Mouse (Mus musculus) cerebellum, postnatal 25 days (tissue): ENCODE measurements at regions not wholly inside any gene's neighbourhood (a gene's known extent, or its start where the extent isn't known, plus 50 kb on each side); places are given as distances from the start of the nearest gene placed in this dataset.
"Not testable (repeated sequence)": the region's sequence is repeated elsewhere in the genome, so short reads cannot be mapped to it uniquely, and the experiment has no call there.

ENCODE experiments used
- DNase-seq, 2 experiments: peaks; one replicate each; pipeline ENCODE4 v3.0.0; 2021; ENCODE audit warnings: mixed read lengths in 2 of 2

GRCm38 (mm10) chr16:42515929-42516328, 175.5 kb upstream of the Gap43 start:
- no peak for DNase-seq

- DNase-seq, result no peak
Observed at GRCm38 (mm10) chr16:42505107-42505506, 164.7 kb upstream of the Gap43 start.

- no peak for DNase-seq
Observed at GRCm38 (mm10) chr16:42501713-42502112, 161.3 kb upstream of the Gap43 start.

GRCm38 (mm10) chr16:42501109-42501508, 160.7 kb upstream of the Gap43 start:
- DNase-seq, result not testable (repeated sequence)

- no peak for DNase-seq
Observed at GRCm38 (mm10) chr16:42499514-42499913, 159.1 kb upstream of the Gap43 start.

- DNase-seq, result no peak
Observed at GRCm38 (mm10) chr16:42498368-42498767, 157.9 kb upstream of the Gap43 start.

GRCm38 (mm10) chr16:42493596-42493995, 153.1 kb upstream of the Gap43 start:
- no peak for DNase-seq

- DNase-seq, result no peak
Observed at GRCm38 (mm10) chr16:42488745-42489144, 148.3 kb upstream of the Gap43 start.

- DNase-seq, result no peak
Observed at GRCm38 (mm10) chr16:42479978-42480377, 139.5 kb upstream of the Gap43 start.

- peak; percentile 8 to 28 for DNase-seq
Observed at GRCm38 (mm10) chr16:42466976-42467375, 126.5 kb upstream of the Gap43 start.

- no peak for DNase-seq
Observed at GRCm38 (mm10) chr16:42456335-42456984, 116.0 kb upstream of the Gap43 start.

- no peak for DNase-seq
Observed at GRCm38 (mm10) chr16:42453338-42453737, 112.9 kb upstream of the Gap43 start.

- no peak for DNase-seq
Observed at GRCm38 (mm10) chr16:42449840-42450444, 109.5 kb upstream of the Gap43 start.

- peak; percentile 66 to 69 for DNase-seq
Observed at GRCm38 (mm10) chr16:42444863-42445423, 104.5 kb upstream of the Gap43 start.

- DNase-seq, result peak; percentile 57 to 59
Observed at GRCm38 (mm10) chr16:42444408-42444862, 104.0 kb upstream of the Gap43 start.

GRCm38 (mm10) chr16:42440822-42441221, 100.4 kb upstream of the Gap43 start:
- DNase-seq, result peak in 1 of 2 experiments; percentile 7

GRCm38 (mm10) chr16:42431529-42431928, 91.1 kb upstream of the Gap43 start:
- DNase-seq, result no peak

- no peak for DNase-seq
Observed at GRCm38 (mm10) chr16:42416673-42417072, 76.2 kb upstream of the Gap43 start.

GRCm38 (mm10) chr16:42412031-42412430, 71.6 kb upstream of the Gap43 start:
- DNase-seq, result not testable (repeated sequence)

GRCm38 (mm10) chr16:42396596-42396995, 56.1 kb upstream of the Gap43 start:
- no peak for DNase-seq
